Mouse (Mus musculus) embryonic facial prominence, embryonic 15.5 days (tissue): ENCODE measurements around the gene Apex2. TPM values are rescaled to one million over a fixed set of nuclear protein-coding genes. Genes with fewer than 3 reads are reported as not detected.

Experiments
- ATAC-seq: fragments of 200-750 bp; cut with Nextera tagmentation; 2 replicates; pipeline ENCODE4 v1.8.0; 2017; ENCODE audit warnings: low read depth, moderate TSS enrichment; ENCODE audit not compliant: insufficient number of reproducible peaks, low FRiP score, low TSS enrichment
- H3K27ac ChIP-seq: fragments of 300-500 bp; sonication (generic); replicated peaks from 2 replicates; pipeline ENCODE4 v1.5.1; 2015; ENCODE audit warnings: mild to moderate bottlenecking, inconsistent platforms
- H3K27me3 ChIP-seq: fragments of 300-500 bp; sonication (generic); 2 replicates; pipeline ENCODE4 v1.6.1; 2015; ENCODE audit warnings: inconsistent platforms
- H3K36me3 ChIP-seq: fragments of 300-500 bp; sonication (generic); 2 replicates; pipeline ENCODE4 v1.6.1; 2015; ENCODE audit warnings: mild to moderate bottlenecking, inconsistent platforms
- H3K4me1 ChIP-seq: fragments of 300-500 bp; sonication (generic); 2 replicates; pipeline ENCODE4 v1.6.1; 2015; ENCODE audit warnings: inconsistent platforms
- H3K4me2 ChIP-seq: fragments of 300-500 bp; sonication (generic); replicated peaks from 2 replicates; pipeline ENCODE4 v1.6.1; 2015; ENCODE audit warnings: mild to moderate bottlenecking, inconsistent platforms
- H3K4me3 ChIP-seq: fragments of 300-500 bp; sonication (generic); replicated peaks from 2 replicates; pipeline ENCODE4 v1.5.1; 2015; ENCODE audit warnings: mild to moderate bottlenecking, inconsistent platforms
- H3K9ac ChIP-seq: fragments of 300-500 bp; sonication (generic); 2 replicates; pipeline ENCODE4 v1.6.1; 2015; ENCODE audit warnings: inconsistent platforms
- H3K9me3 ChIP-seq: fragments of 300-500 bp; sonication (generic); replicated peaks from 2 replicates; pipeline ENCODE4 v1.6.1; 2016; ENCODE audit warnings: inconsistent platforms
- WGBS: fragments of 180-500 bp; shearing (Covaris S2); methylation state at CpG from one replicate; pipeline ENCODE4 v1.1.7; 2015; 5-methylcytosine and 5-hydroxymethylcytosine counted together
- polyA plus RNA-seq: library from polyadenylated mRNA; unstranded; fragments of >200 nt; fragmentation: Nextera tagmentation; extraction: Ambion mirVana; gene quantifications from 2 replicates; pipeline ENCODE4 v1.2.1, GENCODE M21; 2015

Gene Apex2
- polyA plus RNA-seq, 1 experiment from 2014 or later = 18.7 TPM

DNA sequence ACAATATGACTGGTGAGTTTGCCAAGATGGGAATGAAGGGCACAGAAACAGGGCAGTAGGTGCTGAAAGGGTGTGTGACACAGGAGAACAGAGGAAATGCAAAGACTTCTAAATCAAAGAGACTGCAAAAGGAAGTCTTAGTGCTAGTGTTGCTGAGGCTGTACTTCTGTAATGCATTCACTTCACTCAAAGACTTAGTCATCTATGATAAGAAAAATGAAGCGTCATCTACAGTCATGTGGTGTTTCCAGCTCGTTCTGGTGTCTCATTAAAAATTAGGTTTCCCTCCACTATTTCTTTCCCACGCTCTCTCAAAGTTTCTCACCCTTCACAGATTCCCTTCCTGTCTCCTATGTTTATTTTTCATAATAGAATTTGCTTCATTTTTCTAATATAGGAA, 35.6 kb downstream of the Apex2 start:
- Histone ChIP-seq H3K9ac (no peak overlapping the region), H3K27me3 (peaks cover 10% of the 10 kb centered on the region; the same call in 1 of the 2 replicates), H3K27ac (no peak overlapping the region), H3K4me1 (no peaks in the 10 kb centered on the region), H3K36me3 (no peaks in the 10 kb centered on the region), H3K4me3 (no peak overlapping the region), H3K4me2 (no peak overlapping the region), H3K9me3 (no peaks in the 10 kb centered on the region)
- WGBS = 81% methylated on average over 3 of the region's 3 CpGs
- no peak for ATAC-seq

DNA sequence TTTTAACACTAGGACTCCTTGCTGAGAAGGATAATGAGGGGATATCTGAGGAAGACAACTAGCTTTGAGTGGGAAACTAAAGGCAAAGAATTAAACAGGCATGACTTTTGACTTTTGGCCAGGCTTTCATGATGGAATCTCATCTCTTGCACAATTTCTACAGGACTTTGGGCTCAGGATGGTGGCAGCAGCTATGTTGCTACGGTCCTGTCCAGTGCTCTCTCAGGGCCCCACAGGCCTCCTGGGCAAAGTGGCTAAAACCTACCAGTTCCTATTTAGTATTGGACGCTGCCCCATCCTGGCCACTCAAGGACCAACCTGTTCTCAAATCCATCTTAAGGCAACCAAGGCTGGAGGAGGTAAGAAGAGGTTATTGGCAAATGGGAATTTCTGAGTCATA, 37.7 kb downstream of the Apex2 start:
- Histone ChIP-seq H3K27ac (no peak overlapping the region), H3K4me1 (no peaks in the 10 kb centered on the region), H3K36me3 (no peaks in the 10 kb centered on the region), H3K9ac (no peak overlapping the region), H3K9me3 (no peaks in the 10 kb centered on the region), H3K4me3 (no peak overlapping the region), H3K27me3 (peaks cover 12% of the 10 kb centered on the region; the same call in 1 of the 2 replicates), H3K4me2 (no peak overlapping the region)
- no peak for ATAC-seq
- 87% methylated on average over 2 of the region's 2 CpGs for WGBS

DNA sequence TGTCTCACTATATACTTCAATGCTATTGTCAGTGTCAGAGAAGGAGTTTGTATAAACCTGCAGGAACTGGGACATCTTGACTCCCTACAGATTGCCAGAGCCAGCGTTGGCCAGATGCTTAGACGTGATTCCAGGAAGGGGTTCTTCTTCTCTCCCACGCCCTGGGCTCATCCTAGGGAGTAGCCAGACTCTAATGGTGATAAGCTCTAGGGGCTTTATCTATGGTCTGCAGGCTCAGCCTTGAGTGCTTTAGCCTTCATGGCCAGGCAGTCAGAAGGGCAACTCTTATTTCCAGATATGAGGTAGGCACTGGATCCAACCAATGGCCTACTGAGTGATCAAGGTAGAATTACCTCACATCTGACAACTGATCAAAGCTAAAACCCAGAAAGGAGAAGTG, 40.0 kb downstream of the Apex2 start:
- Histone ChIP-seq H3K36me3 (no peaks in the 10 kb centered on the region), H3K27me3 (peaks cover 12% of the 10 kb centered on the region; the same call in 1 of the 2 replicates), H3K27ac (no peak overlapping the region), H3K4me1 (no peaks in the 10 kb centered on the region), H3K9ac (no peak overlapping the region), H3K4me3 (no peak overlapping the region), H3K9me3 (no peaks in the 10 kb centered on the region), H3K4me2 (no peak overlapping the region)
- no peak for ATAC-seq
- 91% methylated on average over 3 of the region's 3 CpGs for WGBS

DNA sequence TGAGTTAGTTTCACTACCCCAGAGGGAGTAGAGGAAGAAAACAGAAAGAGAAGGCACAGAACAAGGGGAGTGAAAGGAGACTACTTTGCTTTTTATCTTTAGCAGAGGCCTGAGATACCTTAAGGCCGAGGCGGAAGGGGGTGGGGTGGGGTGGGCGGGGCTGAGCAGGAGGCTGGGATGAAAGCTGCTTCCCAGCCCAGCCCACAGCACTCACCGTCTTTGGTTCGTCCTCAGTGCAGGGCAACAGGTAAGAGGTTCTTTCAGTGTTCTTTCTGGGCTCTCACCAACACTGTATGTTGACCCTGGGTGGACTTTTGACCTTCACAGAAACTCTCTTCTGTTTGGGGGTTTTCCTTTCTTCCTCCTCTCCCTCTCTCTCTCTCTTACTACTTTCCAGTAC, 42.4 kb downstream of the Apex2 start, which contains the start of gene Alas2:
Gene Alas2 (plus strand): TSS at position 137 of the 400 bp plus-strand sequence.
- WGBS = 45% methylated on average over 5 of the region's 5 CpGs
- no peaks in the 10 kb centered on the region for H3K4me1 ChIP-seq
- no peaks in the 10 kb centered on the region for H3K9me3 ChIP-seq
- no peak for ATAC-seq
- H3K27me3 ChIP-seq = peaks cover 6% of the 10 kb centered on the region; the same call in 1 of the 2 replicates
- H3K9ac ChIP-seq = no peak within 1 kb of the TSS
- no peak within 1 kb of the TSS for H3K4me3 ChIP-seq
- no peaks in the 10 kb centered on the region for H3K36me3 ChIP-seq
- H3K4me2 ChIP-seq = no peak within 1 kb of the TSS
- no peak within 1 kb of the TSS for H3K27ac ChIP-seq

DNA sequence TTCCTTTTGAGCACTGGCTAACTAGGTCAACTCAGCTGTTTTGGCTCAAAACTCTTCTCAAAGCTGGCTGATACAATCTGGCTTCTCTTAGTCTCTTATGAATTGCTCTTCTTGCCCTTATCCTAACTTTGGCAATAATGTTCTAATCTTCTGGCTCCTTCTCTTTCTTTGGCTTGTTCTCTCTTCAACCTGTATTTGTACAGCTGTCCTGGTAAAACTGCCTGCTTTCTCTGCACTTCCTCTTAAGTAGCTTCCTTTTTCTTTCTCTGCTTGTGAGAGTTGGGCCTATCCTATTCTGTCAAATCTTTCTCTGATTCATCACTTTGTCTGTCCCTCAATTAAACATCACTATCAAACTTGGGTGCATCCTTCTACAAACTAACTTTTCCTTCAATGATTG, 48.0 kb downstream of the Apex2 start:
- H3K9ac ChIP-seq = no peak overlapping the region
- no peaks in the 10 kb centered on the region for H3K27me3 ChIP-seq
- no peak overlapping the region for H3K27ac ChIP-seq
- no peak overlapping the region for H3K4me3 ChIP-seq
- no peaks in the 10 kb centered on the region for H3K9me3 ChIP-seq
- H3K4me1 ChIP-seq = no peaks in the 10 kb centered on the region
- H3K4me2 ChIP-seq = no peak overlapping the region
- ATAC-seq = no peak
- H3K36me3 ChIP-seq = no peaks in the 10 kb centered on the region

DNA sequence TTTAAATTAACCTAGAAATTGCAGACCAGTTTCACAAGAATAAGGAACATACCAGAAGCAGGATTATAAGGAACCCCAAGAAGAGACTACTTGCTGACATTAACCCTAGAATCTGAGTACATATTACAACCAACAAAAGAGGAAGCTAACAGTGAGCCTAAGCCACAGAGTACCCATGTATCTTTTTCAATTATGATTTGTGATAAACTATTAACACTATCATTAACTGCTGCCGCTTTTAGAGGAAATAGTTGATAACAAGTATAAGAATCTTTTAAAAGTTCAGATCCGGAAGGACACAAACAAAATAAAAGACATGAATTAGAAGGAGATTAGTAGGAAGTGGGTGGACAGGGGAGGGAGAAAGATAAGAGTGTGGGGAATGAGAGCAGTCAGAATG, 49.6 kb downstream of the Apex2 start:
- 95% methylated on average over 2 of the region's 2 CpGs for WGBS
- no peak for ATAC-seq
- no peaks in the 10 kb centered on the region for H3K36me3 ChIP-seq
- no peak overlapping the region for H3K27ac ChIP-seq
- no peaks in the 10 kb centered on the region for H3K9me3 ChIP-seq
- no peak overlapping the region for H3K4me3 ChIP-seq
- H3K4me1 ChIP-seq = no peaks in the 10 kb centered on the region
- H3K9ac ChIP-seq = no peak overlapping the region
- H3K4me2 ChIP-seq = no peak overlapping the region
- no peaks in the 10 kb centered on the region for H3K27me3 ChIP-seq

DNA sequence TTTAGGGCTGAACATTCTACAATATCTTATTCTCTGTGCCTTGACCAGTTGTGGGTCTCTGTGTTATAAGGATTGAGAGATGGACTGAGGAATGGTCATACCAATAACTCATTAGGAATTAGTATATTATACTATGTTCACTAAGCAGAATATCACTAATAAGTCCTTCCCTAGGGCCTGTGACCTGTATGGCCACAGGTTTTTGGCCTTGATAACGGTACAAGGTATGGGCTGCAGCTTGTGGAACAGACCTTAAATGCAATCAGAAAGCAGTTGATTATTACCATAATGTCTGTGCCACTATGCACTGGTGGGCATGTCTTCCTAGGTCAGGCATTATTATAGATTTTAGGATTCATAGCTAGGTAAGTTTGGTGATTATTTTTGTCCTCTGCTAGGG, 73.2 kb downstream of the Apex2 start:
- Histone ChIP-seq H3K27me3 (no peaks in the 10 kb centered on the region), H3K9ac (no peak overlapping the region), H3K4me3 (no peak overlapping the region), H3K9me3 (no peaks in the 10 kb centered on the region), H3K36me3 (no peaks in the 10 kb centered on the region), H3K27ac (no peak overlapping the region), H3K4me2 (no peak overlapping the region), H3K4me1 (no peaks in the 10 kb centered on the region)
- WGBS = 81% methylated on average over 1 of the region's 1 CpGs
- no peak for ATAC-seq

DNA sequence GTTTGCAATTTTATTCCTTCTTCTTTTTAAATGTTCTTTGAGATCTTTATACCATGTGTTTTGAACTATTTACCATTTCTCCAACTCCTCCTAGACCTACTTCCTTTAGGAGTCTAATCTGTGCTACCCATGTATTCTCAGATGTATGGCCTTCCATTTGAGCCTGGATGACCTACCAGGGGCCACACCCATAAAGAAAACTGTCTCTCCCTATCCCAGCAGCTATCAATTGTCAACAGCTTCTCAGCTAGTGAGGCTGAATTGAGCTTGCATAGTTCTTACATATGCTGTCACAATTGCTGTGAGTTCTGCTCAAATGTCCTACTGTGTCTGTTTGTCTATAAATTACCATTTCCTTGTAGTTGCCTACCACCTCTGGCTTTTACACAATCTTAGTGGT, 73.7 kb downstream of the Apex2 start:
- ATAC-seq = no peak
- Histone ChIP-seq H3K27me3 (no peaks in the 10 kb centered on the region), H3K4me3 (no peak overlapping the region), H3K9me3 (no peaks in the 10 kb centered on the region), H3K4me1 (no peaks in the 10 kb centered on the region), H3K9ac (no peak overlapping the region), H3K27ac (no peak overlapping the region), H3K4me2 (no peak overlapping the region), H3K36me3 (no peaks in the 10 kb centered on the region)

DNA sequence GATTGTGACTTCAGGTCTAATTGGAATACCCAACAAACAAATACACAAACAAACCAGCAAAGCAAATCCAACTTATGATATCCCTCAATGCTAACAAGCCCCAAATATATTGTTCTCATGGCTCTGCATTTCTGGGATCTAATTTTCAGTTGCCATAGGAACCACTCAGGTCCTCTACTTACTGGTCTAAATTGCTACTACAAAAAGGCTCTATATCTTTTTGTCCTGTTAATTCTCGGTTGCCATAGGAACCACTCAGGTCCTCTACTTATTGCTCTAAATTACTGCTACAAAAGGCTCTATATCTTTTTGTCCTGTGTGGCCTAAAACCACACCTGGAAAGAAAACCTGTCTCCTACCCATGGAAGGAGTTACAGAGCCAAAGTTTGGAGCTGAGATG, 75.5 kb downstream of the Apex2 start:
- H3K27me3 ChIP-seq = no peaks in the 10 kb centered on the region
- no peak overlapping the region for H3K27ac ChIP-seq
- H3K4me3 ChIP-seq = no peak overlapping the region
- no peaks in the 10 kb centered on the region for H3K9me3 ChIP-seq
- H3K4me1 ChIP-seq = no peaks in the 10 kb centered on the region
- 74% methylated on average over 1 of the region's 1 CpGs for WGBS
- ATAC-seq = no peak
- no peaks in the 10 kb centered on the region for H3K36me3 ChIP-seq
- H3K4me2 ChIP-seq = no peak overlapping the region
- no peak overlapping the region for H3K9ac ChIP-seq

DNA sequence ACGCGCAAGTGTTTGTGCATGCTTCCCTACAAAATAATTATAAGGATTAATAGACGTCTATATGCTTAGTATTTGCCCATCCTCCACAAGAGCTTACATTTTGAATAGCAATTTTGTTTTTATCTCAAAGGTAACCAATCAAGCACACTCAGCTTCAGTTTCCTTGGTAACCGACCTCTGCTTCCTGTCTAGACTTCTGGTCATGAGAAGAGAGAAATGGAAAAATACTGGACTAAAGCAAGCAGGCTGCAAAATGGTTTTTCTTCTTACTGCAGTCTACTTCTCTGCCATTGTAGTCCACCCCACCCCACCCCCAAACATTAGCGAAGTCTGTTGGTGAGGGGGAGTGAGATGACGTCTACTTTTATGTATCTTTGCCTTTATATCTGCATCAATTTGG, 78.4 kb downstream of the Apex2 start:
- no peaks in the 10 kb centered on the region for H3K36me3 ChIP-seq
- H3K4me2 ChIP-seq = no peak overlapping the region
- H3K4me1 ChIP-seq = no peaks in the 10 kb centered on the region
- H3K4me3 ChIP-seq = no peak overlapping the region
- H3K27me3 ChIP-seq = no peaks in the 10 kb centered on the region
- H3K9me3 ChIP-seq = no peaks in the 10 kb centered on the region
- no peak overlapping the region for H3K27ac ChIP-seq
- H3K9ac ChIP-seq = no peak overlapping the region
- no peak for ATAC-seq
- whole genome bisulfite sequencing = 80% methylated on average over 6 of the region's 6 CpGs

DNA sequence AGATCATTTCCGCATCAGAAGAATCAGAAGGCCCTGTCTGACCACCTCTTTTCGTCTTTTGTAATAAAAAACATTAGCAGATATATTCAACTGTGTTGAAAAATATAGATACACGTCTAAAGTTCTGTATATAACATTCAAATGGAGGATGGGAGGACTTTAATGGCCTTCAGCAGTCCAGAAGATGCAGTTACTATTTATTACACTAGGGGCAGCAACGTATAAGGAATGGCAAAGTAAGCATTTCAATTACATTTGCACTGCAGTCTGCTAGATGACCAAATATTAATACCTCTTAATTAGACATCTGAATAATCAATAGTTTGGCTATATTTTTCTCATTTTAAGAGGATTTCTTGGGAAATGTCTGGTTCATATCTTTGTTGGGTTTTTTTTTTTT, 79.0 kb downstream of the Apex2 start:
- Histone ChIP-seq H3K9me3 (no peaks in the 10 kb centered on the region), H3K4me3 (no peak overlapping the region), H3K27me3 (no peaks in the 10 kb centered on the region), H3K27ac (no peak overlapping the region), H3K4me2 (no peak overlapping the region), H3K4me1 (no peaks in the 10 kb centered on the region), H3K36me3 (no peaks in the 10 kb centered on the region), H3K9ac (no peak overlapping the region)
- WGBS = 52% methylated on average over 4 of the region's 4 CpGs
- no peak for ATAC-seq

DNA sequence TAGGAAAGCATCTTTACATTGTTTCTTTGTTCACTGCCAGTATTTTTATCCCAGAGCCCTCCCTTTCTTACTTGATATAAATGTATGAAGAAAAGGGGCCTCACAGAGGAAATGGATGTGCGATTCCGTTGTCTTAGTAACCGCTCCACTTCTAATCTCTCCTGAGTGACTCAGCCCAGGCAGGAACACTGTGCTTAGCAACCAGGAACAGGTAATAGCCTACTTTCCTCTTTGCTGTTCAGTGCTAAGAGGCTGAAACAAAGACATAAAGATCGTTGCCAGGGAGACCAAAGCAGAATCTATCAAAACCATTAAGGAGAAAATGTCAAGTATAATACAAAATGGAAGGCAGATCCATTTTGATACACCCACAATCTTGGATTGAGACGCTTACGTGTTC, 81.0 kb downstream of the Apex2 start:
- Histone ChIP-seq H3K36me3 (no peaks in the 10 kb centered on the region), H3K4me3 (no peak overlapping the region), H3K27ac (no peak overlapping the region), H3K4me1 (no peaks in the 10 kb centered on the region), H3K27me3 (no peaks in the 10 kb centered on the region), H3K9me3 (no peaks in the 10 kb centered on the region), H3K4me2 (no peak overlapping the region), H3K9ac (no peak overlapping the region)
- ATAC-seq = no peak
- WGBS = 88% methylated on average over 6 of the region's 6 CpGs
